22 mouse cellular contexts compared by ENCODE assay signal in genomic region chr10:98749584-98749947, GRCm38 (mm10).
A peak's percentile ranks its signal among the peaks of the same experiment; 100 is the strongest.
DNase-seq lines count a peak whose midpoint lies in the region; ATAC-seq and TF ChIP-seq lines count a peak whose summit lies in the region.
"Had no signal": no experiment of that assay in that cellular context is flagged by ENCODE, and none has a peak within 500 bp of the region (broad histone marks: within the 10 kb centered on the region; RNA-seq: fewer than 3 reads in every experiment).

No protein-coding gene starts in this region.

- no peak overlapping the region for H3K4me2 ChIP-seq in neural tube, embryonic 12.5 days (replicated peaks)
- H3K4me2 ChIP-seq in neural tube, embryonic 15.5 days = no peak overlapping the region
- H3K4me2 ChIP-seq in forebrain, postnatal 0 days (ENCODE audit: low read depth) = no peak overlapping the region
- H3K4me2 ChIP-seq: heart, embryonic 15.5 days; liver, embryonic 12.5 days; midbrain, embryonic 11.5 days had no signal

- H3K9ac ChIP-seq in neural tube, embryonic 12.5 days = no peak overlapping the region
- no peak overlapping the region for H3K9ac ChIP-seq in neural tube, embryonic 15.5 days (replicated peaks)
- H3K9ac ChIP-seq in forebrain, postnatal 0 days = no peak overlapping the region
- H3K9ac ChIP-seq: heart, embryonic 15.5 days; liver, embryonic 12.5 days had no signal

- TF ChIP-seq CTCF in layer of hippocampus, adult 2 months (conservative IDR thresholded peaks at IDR 0.05) = no peak
- no peak for TF ChIP-seq CTCF in forebrain, postnatal 0 days (IDR thresholded peaks at IDR 0.05; ENCODE audit: low read depth)

- H3K27me3 ChIP-seq in neural tube, embryonic 12.5 days (replicated peaks) = no peaks in the 10 kb centered on the region
- H3K27me3 ChIP-seq in neural tube, embryonic 15.5 days (replicated peaks) = no peaks in the 10 kb centered on the region
- no peaks in the 10 kb centered on the region for H3K27me3 ChIP-seq in forebrain, postnatal 0 days (ENCODE audit: insufficient read depth, low read length)
- H3K27me3 ChIP-seq: CH12.LX; heart, embryonic 15.5 days; liver, embryonic 12.5 days; Patski had no signal

- H3K36me3 ChIP-seq in neural tube, embryonic 12.5 days = no peaks in the 10 kb centered on the region
- no peaks in the 10 kb centered on the region for H3K36me3 ChIP-seq in neural tube, embryonic 15.5 days
- H3K36me3 ChIP-seq in forebrain, postnatal 0 days (ENCODE audit: insufficient read depth) = no peaks in the 10 kb centered on the region
- H3K36me3 ChIP-seq: G1E; heart, embryonic 15.5 days; liver, embryonic 12.5 days had no signal

- WGBS in neural tube, embryonic 12.5 days = 44% methylated on average over 4 of the region's 4 CpGs
- 48% methylated on average over 4 of the region's 4 CpGs for WGBS in neural tube, embryonic 15.5 days
- WGBS in forebrain, postnatal 0 days = 43% methylated on average over 4 of the region's 4 CpGs

- H3K9me3 ChIP-seq in neural tube, embryonic 12.5 days = no peaks in the 10 kb centered on the region
- H3K9me3 ChIP-seq in neural tube, embryonic 15.5 days (replicated peaks) = no peaks in the 10 kb centered on the region
- no peaks in the 10 kb centered on the region for H3K9me3 ChIP-seq in forebrain, postnatal 0 days (ENCODE audit: low read length)
- H3K9me3 ChIP-seq: G1E; heart, embryonic 15.5 days; liver, embryonic 12.5 days had no signal

- DNase-seq in layer of hippocampus, adult 2 months (ENCODE audit: low spot score in 2 of 2) = no peak
- no peak for DNase-seq in layer of hippocampus, adult 9-11 months
- DNase-seq in forebrain, postnatal 0 days = no peak
- DNase-seq in yolk sac, embryonic 10.5 days (ENCODE audit: low spot score) = no peak
- no peak for DNase-seq in embryo, embryonic 10 days (ENCODE audit: low spot score)
- DNase-seq: adrenal gland, adult 2 months; B cell, adult 2 months; cerebellum, adult 11-12 months; gastrocnemius, adult 2 months; heart, postnatal 36 days; right cerebral cortex, postnatal 14 days; thymus, adult 2 months had no signal

- 0 out of 2 replicates have a peak, but pooled peaks have one; percentile 55 for ATAC-seq in neural tube, embryonic 12.5 days (ENCODE audit: low FRiP score, low read depth)
- ATAC-seq in neural tube, embryonic 15.5 days (ENCODE audit: low FRiP score) = no peak
- ATAC-seq in forebrain, postnatal 0 days = peak; percentile 61; the same call in 1 of the 2 replicates
- ATAC-seq: inflammation-experienced regulatory T-cells, adult 6 months; liver, embryonic 12.5 days; Patski had no signal

- peak overlapping the region; percentile 52; the same call in 1 of the 2 replicates for H3K27ac ChIP-seq in layer of hippocampus, adult 2 months
- H3K27ac ChIP-seq in neural tube, embryonic 12.5 days = no peak overlapping the region
- H3K27ac ChIP-seq in neural tube, embryonic 15.5 days (replicated peaks) = no peak overlapping the region
- no peak overlapping the region for H3K27ac ChIP-seq in forebrain, postnatal 0 days (ENCODE audit: low read depth, low read length)
- H3K27ac ChIP-seq: gastrocnemius, adult 2 months; heart, embryonic 15.5 days; liver, embryonic 12.5 days; stomach, postnatal 0 days had no signal

- H3K4me1 ChIP-seq in neural tube, embryonic 12.5 days = 0 out of 2 replicates have a peak, but pooled peaks cover 4% of the 10 kb centered on the region
- H3K4me1 ChIP-seq in neural tube, embryonic 15.5 days = peaks cover 8% of the 10 kb centered on the region
- H3K4me1 ChIP-seq in forebrain, postnatal 0 days (ENCODE audit: insufficient read depth) = peaks cover 4% of the 10 kb centered on the region; the same call in 1 of the 2 replicates
- H3K4me1 ChIP-seq: heart, embryonic 15.5 days; liver, embryonic 12.5 days had no signal

- no peak overlapping the region for H3K4me3 ChIP-seq in layer of hippocampus, adult 2 months
- H3K4me3 ChIP-seq in neural tube, embryonic 12.5 days = no peak overlapping the region
- no peak overlapping the region for H3K4me3 ChIP-seq in neural tube, embryonic 15.5 days (replicated peaks)
- H3K4me3 ChIP-seq in forebrain, postnatal 0 days (ENCODE audit: low read depth, low read length) = no peak overlapping the region
- H3K4me3 ChIP-seq: gastrocnemius, adult 2 months; heart, embryonic 15.5 days; liver, embryonic 12.5 days had no signal
